Mouse (Mus musculus): ENCODE measurements around the gene Igsf3.

DNA sequence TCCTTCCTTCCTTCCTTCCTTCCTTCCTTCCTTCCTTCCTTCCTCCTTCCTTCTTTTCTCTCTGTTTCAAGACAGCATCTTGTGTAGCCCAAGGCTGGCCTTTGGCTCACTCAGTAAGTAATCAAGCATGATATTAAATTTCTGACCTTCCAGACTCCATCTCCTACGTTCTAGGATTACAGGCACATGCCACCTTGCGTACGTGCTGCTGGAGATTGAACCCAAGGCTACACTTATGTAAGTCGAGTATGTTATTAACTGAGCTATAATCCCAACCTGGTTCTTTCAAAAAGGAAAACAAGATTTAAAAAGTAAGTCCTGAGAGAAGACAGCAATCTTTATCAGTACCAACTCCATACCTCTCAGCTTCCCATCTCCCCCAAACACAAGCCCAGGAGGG, 124.7 kb downstream of the Igsf3 start:
- TF ChIP-seq CTCF (IDR thresholded peaks at IDR 0.05; ENCODE audit: borderline replicate concordance, insufficient read depth, low read length) (no peak), POLR2A (IDR thresholded peaks at IDR 0.05; ENCODE audit: low read depth, low read length) (no peak)
